Mouse (Mus musculus): ENCODE results near the gene Gm11042. TPM values are rescaled to one million over a fixed set of nuclear protein-coding genes. Genes with fewer than 3 reads are reported as not detected.
A peak's percentile ranks its signal among the peaks of the same experiment; 100 is the strongest.

The Gm11042 gene
- polyA plus RNA-seq, 1 experiment from 2014 or later, result not detected

GRCm38 (mm10) chr12:74321981-74322380, 5.8 kb upstream of the Gm11042 start:
- H3K4me3 ChIP-seq, result no peak overlapping the region
- no peak overlapping the region for H3K9ac ChIP-seq
- peaks cover 3% of the 10 kb centered on the region; the same call in 1 of the 2 replicates for H3K4me1 ChIP-seq
- no peak overlapping the region for H3K27ac ChIP-seq
- H3K9me3 ChIP-seq, result no peaks in the 10 kb centered on the region
- no peak overlapping the region for H3K4me2 ChIP-seq
- no peak for ATAC-seq (ENCODE audit: insufficient number of reproducible peaks, low FRiP score, low TSS enrichment, low read depth)
- WGBS, result 88% methylated on average over 5 of the region's 5 CpGs
- H3K36me3 ChIP-seq, result no peaks in the 10 kb centered on the region
- H3K27me3 ChIP-seq, result peaks cover 4% of the 10 kb centered on the region; the same call in 1 of the 2 replicates

- H3K36me3 ChIP-seq, result no peaks in the 10 kb centered on the region
- peaks cover 3% of the 10 kb centered on the region; the same call in 1 of the 2 replicates for H3K4me1 ChIP-seq
- peaks cover 4% of the 10 kb centered on the region; the same call in 1 of the 2 replicates for H3K27me3 ChIP-seq
- ATAC-seq (ENCODE audit: insufficient number of reproducible peaks, low FRiP score, low TSS enrichment, low read depth), result no peak
- no peak overlapping the region for H3K9ac ChIP-seq
- H3K27ac ChIP-seq, result no peak overlapping the region
- H3K4me3 ChIP-seq, result no peak overlapping the region
- WGBS, result 17% methylated on average over 10 of the region's 10 CpGs
- H3K9me3 ChIP-seq, result no peaks in the 10 kb centered on the region
- no peak overlapping the region for H3K4me2 ChIP-seq
These were observed 4.1 kb upstream of the Gm11042 start for GRCm38 (mm10) chr12:74320318-74320717.

GRCm38 (mm10) chr12:74316989-74317759, 980 bp upstream of the Gm11042 start:
- Histone ChIP-seq H3K4me3 (peak overlapping the region; percentile 51), H3K36me3 (no peaks in the 10 kb centered on the region), H3K27me3 (peaks cover 4% of the 10 kb centered on the region; the same call in 1 of the 2 replicates), H3K9me3 (no peaks in the 10 kb centered on the region), H3K9ac (peak overlapping the region; percentile 45; the same call in 1 of the 2 replicates), H3K4me1 (peaks cover 3% of the 10 kb centered on the region; the same call in 1 of the 2 replicates), H3K27ac (peak overlapping the region; percentile 47; the same call in 1 of the 2 replicates), H3K4me2 (peak overlapping the region; percentile 52)
- WGBS, result 12% methylated on average over 15 of the region's 15 CpGs
- ATAC-seq (ENCODE audit: insufficient number of reproducible peaks, low FRiP score, low TSS enrichment, low read depth), result peak; percentile 75; the same call in 1 of the 2 replicates

- Histone ChIP-seq H3K4me3 (no peak overlapping the region), H3K9me3 (no peaks in the 10 kb centered on the region), H3K27me3 (peaks cover 4% of the 10 kb centered on the region; the same call in 1 of the 2 replicates), H3K36me3 (no peaks in the 10 kb centered on the region), H3K4me2 (no peak overlapping the region), H3K9ac (no peak overlapping the region), H3K27ac (no peak overlapping the region), H3K4me1 (peaks cover 3% of the 10 kb centered on the region; the same call in 1 of the 2 replicates)
- no peak for ATAC-seq (ENCODE audit: insufficient number of reproducible peaks, low FRiP score, low TSS enrichment, low read depth)
- 31% methylated on average over 2 of the region's 2 CpGs for WGBS
These were observed 973 bp downstream of the Gm11042 start for GRCm38 (mm10) chr12:74315221-74315620.

- ATAC-seq (ENCODE audit: insufficient number of reproducible peaks, low FRiP score, low TSS enrichment, low read depth), result no peak
- Histone ChIP-seq H3K4me3 (no peak overlapping the region), H3K9ac (no peak overlapping the region), H3K36me3 (no peaks in the 10 kb centered on the region), H3K4me2 (no peak overlapping the region), H3K27ac (no peak overlapping the region), H3K27me3 (no peaks in the 10 kb centered on the region), H3K4me1 (peaks cover 3% of the 10 kb centered on the region; the same call in 1 of the 2 replicates), H3K9me3 (no peaks in the 10 kb centered on the region)
- WGBS, result 86% methylated on average over 3 of the region's 3 CpGs
These were observed 3.6 kb downstream of the Gm11042 start for GRCm38 (mm10) chr12:74312611-74313010.

- Histone ChIP-seq H3K9ac (no peak overlapping the region), H3K27ac (no peak overlapping the region), H3K27me3 (no peaks in the 10 kb centered on the region), H3K4me2 (no peak overlapping the region), H3K9me3 (no peaks in the 10 kb centered on the region), H3K4me1 (no peaks in the 10 kb centered on the region), H3K36me3 (no peaks in the 10 kb centered on the region), H3K4me3 (no peak overlapping the region)
- no peak for ATAC-seq (ENCODE audit: insufficient number of reproducible peaks, low FRiP score, low TSS enrichment, low read depth)
- 72% methylated on average over 9 of the region's 9 CpGs for WGBS
These were observed 12.5 kb downstream of the Gm11042 start for GRCm38 (mm10) chr12:74303418-74304294.

- no peak overlapping the region for H3K9ac ChIP-seq
- no peak overlapping the region for H3K27ac ChIP-seq
- WGBS, result 52% methylated on average over 6 of the region's 6 CpGs
- H3K4me2 ChIP-seq, result no peak overlapping the region
- H3K36me3 ChIP-seq, result no peaks in the 10 kb centered on the region
- H3K4me3 ChIP-seq, result no peak overlapping the region
- no peaks in the 10 kb centered on the region for H3K4me1 ChIP-seq
- peaks cover 3% of the 10 kb centered on the region; the same call in 1 of the 2 replicates for H3K27me3 ChIP-seq
- no peak for ATAC-seq (ENCODE audit: insufficient number of reproducible peaks, low FRiP score, low TSS enrichment, low read depth)
- no peaks in the 10 kb centered on the region for H3K9me3 ChIP-seq
These were observed 14.6 kb downstream of the Gm11042 start for GRCm38 (mm10) chr12:74301559-74301958.

GRCm38 (mm10) chr12:74296374-74296773, 19.8 kb downstream of the Gm11042 start:
- H3K4me1 ChIP-seq, result peaks cover 3% of the 10 kb centered on the region; the same call in 1 of the 2 replicates
- no peak overlapping the region for H3K27ac ChIP-seq
- no peak overlapping the region for H3K4me3 ChIP-seq
- H3K27me3 ChIP-seq, result peaks cover 15% of the 10 kb centered on the region
- ATAC-seq (ENCODE audit: insufficient number of reproducible peaks, low FRiP score, low TSS enrichment, low read depth), result no peak
- H3K9me3 ChIP-seq, result no peaks in the 10 kb centered on the region
- H3K9ac ChIP-seq, result no peak overlapping the region
- H3K36me3 ChIP-seq, result no peaks in the 10 kb centered on the region
- no peak overlapping the region for H3K4me2 ChIP-seq
- 53% methylated on average over 5 of the region's 5 CpGs for WGBS

- ATAC-seq (ENCODE audit: insufficient number of reproducible peaks, low FRiP score, low TSS enrichment, low read depth), result no peak
- Histone ChIP-seq H3K27ac (no peak overlapping the region), H3K9me3 (no peaks in the 10 kb centered on the region), H3K4me1 (peaks cover 3% of the 10 kb centered on the region; the same call in 1 of the 2 replicates), H3K4me3 (no peak overlapping the region), H3K4me2 (no peak overlapping the region), H3K9ac (no peak overlapping the region), H3K27me3 (peaks cover 15% of the 10 kb centered on the region), H3K36me3 (no peaks in the 10 kb centered on the region)
- WGBS, result 3% methylated on average over 4 of the region's 4 CpGs
These were observed 22.6 kb downstream of the Gm11042 start for GRCm38 (mm10) chr12:74293624-74294023.

- peaks cover 16% of the 10 kb centered on the region for H3K27me3 ChIP-seq
- no peak overlapping the region for H3K9ac ChIP-seq
- ATAC-seq (ENCODE audit: insufficient number of reproducible peaks, low FRiP score, low TSS enrichment, low read depth), result no peak
- H3K9me3 ChIP-seq, result no peaks in the 10 kb centered on the region
- H3K4me3 ChIP-seq, result no peak overlapping the region
- no peak overlapping the region for H3K4me2 ChIP-seq
- H3K36me3 ChIP-seq, result no peaks in the 10 kb centered on the region
- 77% methylated on average over 4 of the region's 4 CpGs for WGBS
- peaks cover 3% of the 10 kb centered on the region; the same call in 1 of the 2 replicates for H3K4me1 ChIP-seq
- no peak overlapping the region for H3K27ac ChIP-seq
These were observed 25.2 kb downstream of the Gm11042 start for GRCm38 (mm10) chr12:74290983-74291382.

- H3K9ac ChIP-seq, result no peak overlapping the region
- no peak overlapping the region for H3K27ac ChIP-seq
- WGBS, result 6% methylated on average over 11 of the region's 11 CpGs
These were observed 31.5 kb downstream of the Gm11042 start for GRCm38 (mm10) chr12:74284685-74285054.

More at GRCm38 (mm10) chr12:74284685-74285054, 31.5 kb downstream of the Gm11042 start:
- peaks cover 36% of the 10 kb centered on the region for H3K27me3 ChIP-seq
- peak overlapping the region; percentile 44 for H3K4me3 ChIP-seq
- no peaks in the 10 kb centered on the region for H3K36me3 ChIP-seq
- peak overlapping the region; percentile 88 for H3K4me2 ChIP-seq
- no peaks in the 10 kb centered on the region for H3K9me3 ChIP-seq
- H3K4me1 ChIP-seq, result peaks cover 9% of the 10 kb centered on the region
- no peak for ATAC-seq (ENCODE audit: insufficient number of reproducible peaks, low FRiP score, low TSS enrichment, low read depth)
